Comparison of ENCODE assay signal across 27 mouse cellular contexts in the genomic region with DNA sequence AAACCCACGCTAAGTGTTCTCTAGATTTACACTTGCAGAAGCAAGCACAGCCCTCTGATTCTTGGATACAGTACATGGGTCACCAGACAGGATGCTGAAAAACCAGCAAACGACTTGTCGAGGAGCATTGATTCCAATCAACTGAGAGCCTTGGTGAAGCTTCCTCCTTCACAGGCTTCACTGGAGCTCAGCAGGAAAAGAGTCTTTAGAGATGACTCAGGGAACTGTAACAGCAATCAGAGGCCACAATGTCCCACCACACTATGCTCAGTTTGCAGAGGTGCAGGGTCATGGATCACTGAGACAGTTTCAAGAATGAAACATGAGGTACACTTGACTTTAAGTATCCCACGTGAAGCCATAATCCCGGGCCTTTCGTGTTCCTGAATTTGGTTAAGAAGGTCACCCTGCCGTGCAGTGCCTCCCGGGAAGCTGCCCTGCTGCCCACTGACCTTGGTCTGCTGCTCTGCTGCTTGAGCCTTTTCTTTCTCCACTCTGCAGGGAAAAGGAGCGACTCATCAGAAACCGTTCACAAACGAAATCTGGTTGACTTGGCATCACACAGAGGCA. TPM values are rescaled to one million over a fixed set of nuclear protein-coding genes. Genes with fewer than 3 reads are reported as not detected.
A peak's percentile ranks its signal among the peaks of the same experiment; 100 is the strongest.
DNase-seq lines count a peak whose midpoint lies in the region; TF ChIP-seq lines count a peak whose summit lies in the region.
"Had no signal": no experiment of that assay in that cellular context is flagged by ENCODE, and none has a peak within 500 bp of the region (broad histone marks: within the 10 kb centered on the region; RNA-seq: fewer than 3 reads in every experiment).

No protein-coding gene starts in this region.

- DNase-seq in adrenal gland, adult 2 months = peak; percentile 59
- DNase-seq in adrenal gland, adult 18-20 months (ENCODE audit: low spot score in 2 of 2) = no peak
- no peak for DNase-seq in left cerebral cortex, adult 2 months (ENCODE audit: extremely low spot score in 1 of 2, low spot score in 2 of 2)
- no peak for DNase-seq in left cerebral cortex, postnatal 14 days (ENCODE audit: low spot score in 2 of 2)
- DNase-seq in adrenal gland, postnatal 25 days = peak; percentile 19
- no peak for DNase-seq in layer of hippocampus, adult 9-11 months
- no peak for DNase-seq in gastrocnemius, postnatal 36 days
- DNase-seq: cerebellum, adult 2 months; cerebellum, postnatal 14 days; heart, postnatal 14 days; kidney, postnatal 36 days; liver, embryonic 13.5 days; lung, adult 18-20 months; lung, postnatal 4 days; right cerebral cortex, postnatal 14 days had no signal

- peaks cover 7% of the 10 kb centered on the region; the same call in 1 of the 2 replicates for H3K4me1 ChIP-seq in olfactory bulb, adult 2 months (ENCODE audit: control insufficient read depth, insufficient read depth, low read length)
- H3K4me1 ChIP-seq: forebrain, embryonic 15.5 days; hindbrain, embryonic 12.5 days; intestine, embryonic 15.5 days; limb, embryonic 10.5 days; limb, embryonic 15.5 days; liver, embryonic 13.5 days; midbrain, embryonic 12.5 days; neural tube, embryonic 12.5 days had no signal

- TF ChIP-seq CTCF in left cerebral cortex, adult 2 months (IDR thresholded peaks at IDR 0.05) = no peak
- TF ChIP-seq CTCF in olfactory bulb, adult 2 months (IDR thresholded peaks at IDR 0.05; ENCODE audit: insufficient read depth, low read depth, low read length) = no peak

- H3K27ac ChIP-seq in left cerebral cortex, adult 2 months = peak overlapping the region; percentile 76
- peak overlapping the region; percentile 14; the same call in 1 of the 2 replicates for H3K27ac ChIP-seq in olfactory bulb, adult 2 months (ENCODE audit: insufficient read depth, low read depth, low read length)
- H3K27ac ChIP-seq: forebrain, embryonic 15.5 days; hindbrain, embryonic 12.5 days; hindbrain, postnatal 0 days; intestine, embryonic 15.5 days; layer of hippocampus, adult 2 months; limb, embryonic 10.5 days; limb, embryonic 15.5 days; liver, embryonic 13.5 days; midbrain, embryonic 12.5 days; neural tube, embryonic 12.5 days had no signal

- intact Hi-C loops in left cerebral cortex, adult 2 months (cut with DNase I) = no loop called here
- intact Hi-C loops in left cerebral cortex, postnatal 14 days (cut with DNase I) = no loop called here
- intact Hi-C loops in gastrocnemius, postnatal 36 days (cut with DNase I) = no loop called here

- TF ChIP-seq POLR2A in olfactory bulb, adult 2 months (IDR thresholded peaks at IDR 0.05; ENCODE audit: insufficient read depth, low read depth, low read length) = no peak

- H3K4me3 ChIP-seq in left cerebral cortex, adult 2 months = no peak overlapping the region
- no peak overlapping the region for H3K4me3 ChIP-seq in olfactory bulb, adult 2 months (ENCODE audit: insufficient read depth, low read depth, low read length)
- H3K4me3 ChIP-seq: forebrain, embryonic 15.5 days; hindbrain, embryonic 12.5 days; intestine, embryonic 15.5 days; layer of hippocampus, adult 2 months; limb, embryonic 10.5 days; limb, embryonic 15.5 days; liver, embryonic 13.5 days; megakaryocyte, embryonic 14.5 days; midbrain, embryonic 12.5 days; myocyte; neural tube, embryonic 12.5 days had no signal

- WGBS in olfactory bulb, adult 2 months = 77% methylated on average over 11 of the region's 11 CpGs

RNA-seq across cellular contexts. Expression of a gene that starts 39.8 kb away (rescaled TPM):
- 1 to 10 TPM; 2.7 to 3.1 TPM for total RNA-seq in adrenal gland, adult 2 months (2021)
- 2.0 and 4.8 TPM in 2 replicates for polyA plus RNA-seq in adrenal gland, adult 2 months (2012; rRNA removed)
- total RNA-seq in adrenal gland, adult 18-20 months (2021) = 1 to 10 TPM; 1.2 to 3.2 TPM
- 1 to 10 TPM; 2.7 to 3.3 TPM for total RNA-seq in left cerebral cortex, adult 2 months (2021)
- total RNA-seq in left cerebral cortex, postnatal 14 days (2021) = 1 to 10 TPM; 2.7 to 3.8 TPM
- total RNA-seq in adrenal gland, postnatal 25 days (2021) = 2.8 and 4.2 TPM in 2 replicates
- not detected in 2 replicates for polyA plus RNA-seq in olfactory bulb, adult 2 months (2012; ENCODE audit: insufficient read depth, insufficient read length, low replicate concordance, missing spikeins)
- total RNA-seq in gastrocnemius, postnatal 36 days (2021) = 1 to 10 TPM in 1 of 2 experiments, under 1 TPM in 1; 0.64 to 1.3 TPM

Comparison
In these comparisons a context has a peak if more than half of its experiments do, and no peak if none do; other contexts are left out.
1. DNase-seq: peak in adrenal gland, adult 2 months (single experiment) and adrenal gland, postnatal 25 days (single experiment); none in adrenal gland, adult 18-20 months (0 of 2), left cerebral cortex, adult 2 months (0 of 2), left cerebral cortex, postnatal 14 days (0 of 2), layer of hippocampus, adult 9-11 months (single experiment) and gastrocnemius, postnatal 36 days (0 of 2).